Mouse (Mus musculus) neural tube, embryonic 14.5 days (tissue): ENCODE data around the gene Pdlim5. TPM values are rescaled to one million over a fixed set of nuclear protein-coding genes. Genes with fewer than 3 reads are reported as not detected.

Experiments
- ATAC-seq: fragments of 200-750 bp; cut with Nextera tagmentation; 2 replicates; pipeline ENCODE4 v1.8.0; 2017; ENCODE audit warnings: low read depth, mild to moderate bottlenecking, moderate TSS enrichment, moderate library complexity
- H3K27ac ChIP-seq: fragments of 300-500 bp; sonication (generic); 2 replicates; pipeline ENCODE4 v1.5.1; 2014; ENCODE audit warnings: low read depth, mild to moderate bottlenecking, control low read depth, low read length, moderate library complexity, mixed read lengths
- H3K27me3 ChIP-seq: fragments of 300-500 bp; sonication (generic); 2 replicates; pipeline ENCODE4 v1.6.1; 2014; ENCODE audit warnings: low read length; ENCODE audit not compliant: control insufficient read depth, insufficient read depth
- H3K36me3 ChIP-seq: fragments of 300-500 bp; sonication (generic); 2 replicates; pipeline ENCODE4 v1.6.1; 2014; ENCODE audit warnings: low read length, mixed read lengths; ENCODE audit not compliant: control insufficient read depth, insufficient read depth
- H3K4me1 ChIP-seq: fragments of 300-500 bp; sonication (generic); 2 replicates; pipeline ENCODE4 v1.6.1; 2014; ENCODE audit warnings: low read length; ENCODE audit not compliant: control insufficient read depth, insufficient read depth
- H3K4me2 ChIP-seq: fragments of 300-500 bp; sonication (generic); 2 replicates; pipeline ENCODE4 v1.6.1; 2014; ENCODE audit warnings: mild to moderate bottlenecking, low read depth, low read length, control low read depth
- H3K4me3 ChIP-seq: fragments of 300-500 bp; sonication (generic); 2 replicates; pipeline ENCODE4 v1.5.1; 2014; ENCODE audit warnings: low read depth, low read length, control low read depth, mixed read lengths
- H3K9ac ChIP-seq: fragments of 300-500 bp; sonication (generic); replicated peaks from 2 replicates; pipeline ENCODE4 v1.6.1; 2014; ENCODE audit warnings: low read depth, mild to moderate bottlenecking, control low read depth, low read length, mixed read lengths
- H3K9me3 ChIP-seq: fragments of 300-500 bp; sonication (generic); 2 replicates; pipeline ENCODE4 v1.6.1; 2016; ENCODE audit warnings: low read length; ENCODE audit not compliant: control insufficient read depth
- WGBS: fragments of 180-500 bp; shearing (Covaris S2); extraction: QIAGEN DNeasy Blood & Tissue Kit; methylation state at CpG from one replicate; pipeline ENCODE4 v1.1.7; 2014; 5-methylcytosine and 5-hydroxymethylcytosine counted together
- polyA plus RNA-seq: library from polyadenylated mRNA; unstranded; fragments of >200 nt; fragmentation: Nextera tagmentation; extraction: Ambion mirVana; gene quantifications from 2 replicates; pipeline ENCODE4 v1.2.1, GENCODE M21; 2014

Pdlim5 gene
- polyA plus RNA-seq, 1 experiment from 2014 or later: 19.8 TPM

DNA sequence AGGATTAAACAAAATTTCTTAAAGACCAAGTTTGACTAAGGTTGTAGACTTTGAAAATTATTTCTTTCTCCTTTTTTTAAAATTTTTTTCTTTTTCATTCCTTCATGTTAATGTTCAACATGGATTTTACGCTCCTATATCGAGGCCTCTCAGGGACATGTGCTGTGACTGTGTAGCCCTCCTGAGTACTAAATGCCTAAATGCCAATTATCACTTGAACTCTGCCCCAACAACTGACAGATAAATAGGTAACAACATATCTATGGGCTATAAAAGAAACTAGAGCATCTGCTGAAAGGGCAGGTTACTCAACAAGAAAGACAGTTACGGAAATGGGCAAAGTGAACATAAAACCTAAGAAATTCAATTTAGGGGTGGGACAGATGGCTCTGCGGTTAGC is 9.0 kb downstream of the Pdlim5 start:
- no peaks in the 10 kb centered on the region for H3K27me3 ChIP-seq
- WGBS: 76% methylated on average over 4 of the region's 4 CpGs

GRCm38 (mm10) chr3:142385690-142386089 is 9.8 kb downstream of the Pdlim5 start:
- H3K9me3 ChIP-seq: no peaks in the 10 kb centered on the region
- no peak overlapping the region for H3K4me2 ChIP-seq
- no peaks in the 10 kb centered on the region for H3K4me1 ChIP-seq
- no peaks in the 10 kb centered on the region for H3K27me3 ChIP-seq
- 89% methylated on average over 2 of the region's 2 CpGs for WGBS
- ATAC-seq: no peak
- no peak overlapping the region for H3K4me3 ChIP-seq
- H3K36me3 ChIP-seq: no peaks in the 10 kb centered on the region
- H3K27ac ChIP-seq: no peak overlapping the region
- H3K9ac ChIP-seq: no peak overlapping the region

More for the DNA sequence above, 9.0 kb downstream of the Pdlim5 start:
- no peaks in the 10 kb centered on the region for H3K4me1 ChIP-seq
- H3K9me3 ChIP-seq: no peaks in the 10 kb centered on the region
- no peak for ATAC-seq
- H3K9ac ChIP-seq: no peak overlapping the region
- H3K27ac ChIP-seq: no peak overlapping the region
- no peaks in the 10 kb centered on the region for H3K36me3 ChIP-seq
- H3K4me3 ChIP-seq: no peak overlapping the region
- no peak overlapping the region for H3K4me2 ChIP-seq

DNA sequence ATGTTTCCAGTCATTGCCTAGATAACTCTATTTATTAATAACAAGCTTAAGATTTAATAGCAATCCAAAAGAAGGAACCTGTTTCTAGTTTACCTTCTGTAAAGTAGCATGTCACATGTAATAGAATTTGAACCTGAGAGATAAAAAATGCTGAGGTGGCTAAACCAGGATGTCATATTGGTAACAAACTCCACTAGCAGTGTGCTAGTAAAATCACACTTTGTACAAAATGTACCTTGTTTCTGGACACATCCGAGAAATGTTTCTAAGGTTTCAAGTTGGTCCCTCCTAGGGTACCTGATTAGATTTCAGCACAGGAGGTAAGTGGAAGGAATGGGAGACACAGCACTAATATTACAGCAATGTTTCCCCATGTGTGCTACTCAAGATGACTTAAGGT is 18.9 kb downstream of the Pdlim5 start:
- no peak overlapping the region for H3K9ac ChIP-seq
- H3K27me3 ChIP-seq: no peaks in the 10 kb centered on the region
- no peak for ATAC-seq
- H3K27ac ChIP-seq: no peak overlapping the region
- no peak overlapping the region for H3K4me3 ChIP-seq
- WGBS: 96% methylated on average over 1 of the region's 1 CpGs
- H3K4me2 ChIP-seq: no peak overlapping the region
- H3K4me1 ChIP-seq: no peaks in the 10 kb centered on the region
- no peaks in the 10 kb centered on the region for H3K36me3 ChIP-seq
- H3K9me3 ChIP-seq: no peaks in the 10 kb centered on the region

GRCm38 (mm10) chr3:142375106-142375505 is 20.4 kb downstream of the Pdlim5 start:
- 12% methylated on average over 1 of the region's 1 CpGs for WGBS
- H3K9me3 ChIP-seq: no peaks in the 10 kb centered on the region
- H3K27ac ChIP-seq: no peak overlapping the region
- ATAC-seq: no peak
- no peak overlapping the region for H3K4me2 ChIP-seq
- H3K36me3 ChIP-seq: no peaks in the 10 kb centered on the region
- no peak overlapping the region for H3K4me3 ChIP-seq
- no peak overlapping the region for H3K9ac ChIP-seq
- no peaks in the 10 kb centered on the region for H3K27me3 ChIP-seq
- no peaks in the 10 kb centered on the region for H3K4me1 ChIP-seq

DNA sequence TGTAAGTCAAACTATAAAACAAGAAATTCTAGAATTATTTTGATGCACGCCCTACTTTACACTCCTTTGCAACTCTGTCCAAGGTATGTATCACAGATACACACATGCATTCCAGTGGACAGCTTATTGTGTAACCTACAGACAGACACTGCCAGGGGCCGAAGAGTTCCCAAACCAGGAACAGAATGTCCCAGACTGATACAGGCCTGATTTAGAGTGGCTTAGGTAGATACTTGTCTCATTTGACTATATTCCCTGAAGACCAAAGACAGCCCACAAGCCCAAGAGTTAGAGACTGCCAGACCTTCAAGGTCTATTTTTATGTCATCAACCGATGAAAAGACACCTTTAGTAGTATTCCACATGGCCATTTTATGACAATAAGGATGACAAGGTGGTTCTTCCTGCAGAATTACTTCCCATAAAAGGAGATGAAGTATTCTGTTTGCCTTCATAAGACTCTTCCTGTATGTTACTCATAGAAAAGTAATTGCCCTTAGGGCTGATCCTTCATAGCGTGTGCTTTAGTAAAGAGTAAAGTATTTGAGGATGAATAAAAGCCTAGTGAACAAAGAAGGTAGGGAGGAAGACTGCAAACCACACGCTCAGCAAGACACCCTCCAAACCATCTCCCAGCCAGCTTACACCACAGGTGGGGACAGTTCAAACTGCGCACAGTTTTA is 22.9 kb downstream of the Pdlim5 start:
- Histone ChIP-seq H3K27me3 (no peaks in the 10 kb centered on the region), H3K36me3 (no peaks in the 10 kb centered on the region), H3K4me1 (no peaks in the 10 kb centered on the region), H3K9ac (no peak overlapping the region), H3K4me3 (no peak overlapping the region), H3K27ac (no peak overlapping the region), H3K9me3 (no peaks in the 10 kb centered on the region), H3K4me2 (no peak overlapping the region)
- 93% methylated on average over 6 of the region's 6 CpGs for WGBS
- no peak for ATAC-seq

DNA sequence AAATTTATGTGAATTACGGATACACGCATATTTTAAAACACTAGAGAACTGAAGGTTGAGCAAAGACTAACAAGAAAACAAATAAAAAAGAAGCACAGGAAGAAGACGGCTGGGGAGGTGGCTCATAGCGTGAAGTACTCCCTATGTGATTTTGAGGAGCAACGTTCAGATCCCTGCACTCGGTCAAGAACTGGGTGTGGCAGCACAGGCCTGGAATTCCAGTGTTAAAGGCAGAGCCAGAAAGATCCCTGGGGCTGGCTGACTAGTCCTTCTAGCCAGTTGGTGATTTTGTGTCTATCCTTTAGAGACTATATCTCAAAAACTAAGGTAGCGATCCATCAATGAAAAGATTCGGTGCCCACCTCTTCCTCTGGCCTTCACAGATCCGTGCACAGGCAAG is 27.1 kb downstream of the Pdlim5 start:
- Histone ChIP-seq H3K36me3 (no peaks in the 10 kb centered on the region), H3K4me3 (no peak overlapping the region), H3K4me1 (no peaks in the 10 kb centered on the region), H3K27me3 (no peaks in the 10 kb centered on the region), H3K4me2 (no peak overlapping the region), H3K9me3 (no peaks in the 10 kb centered on the region), H3K27ac (no peak overlapping the region), H3K9ac (no peak overlapping the region)
- WGBS: 89% methylated on average over 9 of the region's 9 CpGs
- no peak for ATAC-seq

GRCm38 (mm10) chr3:142362092-142362491 is 33.4 kb downstream of the Pdlim5 start:
- Histone ChIP-seq H3K9ac (no peak overlapping the region), H3K27me3 (no peaks in the 10 kb centered on the region), H3K27ac (no peak overlapping the region), H3K4me2 (no peak overlapping the region), H3K36me3 (no peaks in the 10 kb centered on the region), H3K4me3 (no peak overlapping the region), H3K4me1 (no peaks in the 10 kb centered on the region), H3K9me3 (no peaks in the 10 kb centered on the region)
- no peak for ATAC-seq
- 66% methylated on average over 6 of the region's 6 CpGs for WGBS

- no peak for ATAC-seq
- H3K27ac ChIP-seq: no peak overlapping the region
- no peaks in the 10 kb centered on the region for H3K4me1 ChIP-seq
- no peak overlapping the region for H3K4me3 ChIP-seq
- H3K9me3 ChIP-seq: no peaks in the 10 kb centered on the region
- H3K27me3 ChIP-seq: no peaks in the 10 kb centered on the region
- H3K36me3 ChIP-seq: no peaks in the 10 kb centered on the region
- H3K4me2 ChIP-seq: no peak overlapping the region
- no peak overlapping the region for H3K9ac ChIP-seq
Observed at GRCm38 (mm10) chr3:142358951-142359350, 36.5 kb downstream of the Pdlim5 start.

- WGBS: 88% methylated on average over 4 of the region's 4 CpGs
- no peak overlapping the region for H3K4me3 ChIP-seq
- H3K27ac ChIP-seq: no peak overlapping the region
- no peaks in the 10 kb centered on the region for H3K27me3 ChIP-seq
- no peak for ATAC-seq
- H3K36me3 ChIP-seq: no peaks in the 10 kb centered on the region
- H3K9me3 ChIP-seq: no peaks in the 10 kb centered on the region
- H3K4me1 ChIP-seq: no peaks in the 10 kb centered on the region
- H3K9ac ChIP-seq: no peak overlapping the region
- no peak overlapping the region for H3K4me2 ChIP-seq
Observed at GRCm38 (mm10) chr3:142356661-142357060, 38.8 kb downstream of the Pdlim5 start.
